ENCODE assay signal across 26 mouse cellular contexts in genomic region chr10:127269884-127270283, GRCm38 (mm10). TPM values are rescaled to one million over a fixed set of nuclear protein-coding genes. Genes with fewer than 3 reads are reported as not detected.
A peak's percentile ranks its signal among the peaks of the same experiment; 100 is the strongest.
DNase-seq lines count a peak whose midpoint lies in the region; ATAC-seq and TF ChIP-seq lines count a peak whose summit lies in the region.
"Had no signal": no experiment of that assay in that cellular context is flagged by ENCODE, and none has a peak within 500 bp of the region (broad histone marks: within the 10 kb centered on the region; RNA-seq: fewer than 3 reads in every experiment).

No protein-coding gene starts in this region.

- no peak for TF ChIP-seq EP300 in liver, postnatal 0 days (IDR thresholded peaks at IDR 0.05; ENCODE audit: low read depth)

- no peak for TF ChIP-seq CTCF in liver, postnatal 0 days (IDR thresholded peaks at IDR 0.05; ENCODE audit: low read depth)
- TF ChIP-seq CTCF in E14TG2a.4 (conservative IDR thresholded peaks at IDR 0.05; ENCODE audit: low read length) = no peak

- 88% methylated on average over 4 of the region's 4 CpGs for WGBS in heart, embryonic 11.5 days (ENCODE audit: insufficient replicate concordance)
- 58% methylated on average over 4 of the region's 4 CpGs for WGBS in liver, embryonic 12.5 days (ENCODE audit: insufficient replicate concordance)
- WGBS in liver, postnatal 0 days (ENCODE audit: insufficient replicate concordance) = 76% methylated on average over 4 of the region's 4 CpGs

- no peaks in the 10 kb centered on the region for H3K27me3 ChIP-seq in heart, embryonic 11.5 days (ENCODE audit: control insufficient read depth, insufficient read depth, low read length)
- no peaks in the 10 kb centered on the region for H3K27me3 ChIP-seq in liver, embryonic 12.5 days (replicated peaks)
- no peaks in the 10 kb centered on the region for H3K27me3 ChIP-seq in liver, postnatal 0 days (ENCODE audit: insufficient read depth, low read length)
- H3K27me3 ChIP-seq in E14TG2a.4 (ENCODE audit: insufficient read depth, low read length) = no peaks in the 10 kb centered on the region
- H3K27me3 ChIP-seq: embryonic facial prominence, embryonic 15.5 days; intestine, embryonic 15.5 days; Patski; stomach, embryonic 15.5 days had no signal

- DNase-seq in heart, adult 8-10 months (ENCODE audit: low spot score) = no peak
- no peak for DNase-seq in liver, postnatal 0 days
- peak; percentile 50 for DNase-seq in MN1 (ENCODE audit: low spot score)
- DNase-seq in testis, postnatal 10 days (ENCODE audit: low spot score) = no peak
- DNase-seq in cerebellum, adult 18-20 months = no peak
- DNase-seq: adrenal gland, postnatal 25 days; cerebellum, adult 11-12 months; cerebellum, postnatal 25 days; gastrocnemius, postnatal 10 days; heart, adult 18-20 months; heart, postnatal 4 days; kidney, adult 9 months; kidney, postnatal 25 days; layer of hippocampus, adult 9-11 months; lung, postnatal 10 days; right cerebral cortex, postnatal 25 days had no signal

- no peak overlapping the region for H3K27ac ChIP-seq in heart, embryonic 11.5 days (ENCODE audit: low read depth, low read length)
- peak overlapping the region; percentile 32; the same call in 1 of the 2 replicates for H3K27ac ChIP-seq in liver, embryonic 12.5 days
- no peak overlapping the region for H3K27ac ChIP-seq in liver, postnatal 0 days (ENCODE audit: low read depth)
- H3K27ac ChIP-seq: embryonic facial prominence, embryonic 15.5 days; heart, embryonic 15.5 days; intestine, embryonic 15.5 days; liver, embryonic 15.5 days; stomach, embryonic 15.5 days had no signal

- H3K36me3 ChIP-seq in heart, embryonic 11.5 days (ENCODE audit: control insufficient read depth, insufficient read depth, low read length) = peaks cover 11% of the 10 kb centered on the region
- peaks cover 68% of the 10 kb centered on the region for H3K36me3 ChIP-seq in liver, embryonic 12.5 days
- peaks cover 44% of the 10 kb centered on the region for H3K36me3 ChIP-seq in liver, postnatal 0 days (replicated peaks; ENCODE audit: insufficient read depth, low read length)
- peaks cover 72% of the 10 kb centered on the region for H3K36me3 ChIP-seq in E14TG2a.4 (ENCODE audit: insufficient read depth, low read length)

- no peak for ATAC-seq in heart, embryonic 11.5 days (replicated peaks; ENCODE audit: insufficient number of reproducible peaks, low FRiP score, low TSS enrichment)
- no peak for ATAC-seq in liver, embryonic 12.5 days
- no peak for ATAC-seq in liver, postnatal 0 days
- ATAC-seq: intestine, embryonic 15.5 days; Patski had no signal

- H3K4me3 ChIP-seq in heart, embryonic 11.5 days (ENCODE audit: low read depth, low read length) = no peak overlapping the region
- no peak overlapping the region for H3K4me3 ChIP-seq in liver, embryonic 12.5 days
- no peak overlapping the region for H3K4me3 ChIP-seq in liver, postnatal 0 days (ENCODE audit: low read depth, low read length)
- H3K4me3 ChIP-seq in E14TG2a.4 (replicated peaks; ENCODE audit: low read length) = peak overlapping the region; percentile 56
- H3K4me3 ChIP-seq: embryonic facial prominence, embryonic 15.5 days; heart, embryonic 15.5 days; intestine, embryonic 15.5 days; liver, embryonic 15.5 days; stomach, embryonic 15.5 days had no signal

- H3K4me1 ChIP-seq in heart, embryonic 11.5 days (ENCODE audit: control insufficient read depth, insufficient read depth, low read length) = peaks cover 13% of the 10 kb centered on the region
- peaks cover 60% of the 10 kb centered on the region for H3K4me1 ChIP-seq in liver, embryonic 12.5 days
- H3K4me1 ChIP-seq in liver, postnatal 0 days (ENCODE audit: insufficient read depth) = peaks cover 16% of the 10 kb centered on the region
- H3K4me1 ChIP-seq in E14TG2a.4 (replicated peaks; ENCODE audit: low read depth, low read length) = peaks cover 93% of the 10 kb centered on the region

- no peak overlapping the region for H3K9ac ChIP-seq in heart, embryonic 11.5 days (ENCODE audit: low read depth, low read length)
- no peak overlapping the region for H3K9ac ChIP-seq in liver, embryonic 12.5 days
- no peak overlapping the region for H3K9ac ChIP-seq in liver, postnatal 0 days (replicated peaks)
- H3K9ac ChIP-seq: embryonic facial prominence, embryonic 15.5 days; heart, embryonic 15.5 days; intestine, embryonic 15.5 days; liver, embryonic 15.5 days; stomach, embryonic 15.5 days had no signal

- no peaks in the 10 kb centered on the region for H3K9me3 ChIP-seq in heart, embryonic 11.5 days (replicated peaks; ENCODE audit: control insufficient read depth, low read length)
- no peaks in the 10 kb centered on the region for H3K9me3 ChIP-seq in liver, embryonic 12.5 days (replicated peaks)
- no peaks in the 10 kb centered on the region for H3K9me3 ChIP-seq in liver, postnatal 0 days (ENCODE audit: low read length)
- H3K9me3 ChIP-seq in E14TG2a.4 (ENCODE audit: low read length) = no peaks in the 10 kb centered on the region
- H3K9me3 ChIP-seq: embryonic facial prominence, embryonic 15.5 days; heart, embryonic 15.5 days; intestine, embryonic 15.5 days; liver, embryonic 15.5 days; stomach, embryonic 15.5 days had no signal

- 0 out of 2 replicates have a peak overlapping the region, but pooled peaks have one; percentile 12 for H3K4me2 ChIP-seq in heart, embryonic 11.5 days
- H3K4me2 ChIP-seq in liver, embryonic 12.5 days = 0 out of 2 replicates have a peak overlapping the region, but pooled peaks have one; percentile 3
- no peak overlapping the region for H3K4me2 ChIP-seq in liver, postnatal 0 days (ENCODE audit: low read depth, low read length)
- H3K4me2 ChIP-seq: embryonic facial prominence, embryonic 15.5 days; heart, embryonic 15.5 days; intestine, embryonic 15.5 days; liver, embryonic 15.5 days; stomach, embryonic 15.5 days had no signal

RNA-seq across cellular contexts. Expression of gene Dctn2, which starts 3.7 kb away (rescaled TPM):
- polyA plus RNA-seq in heart, embryonic 11.5 days (2014; fragmentation: Nextera tagmentation; extraction: Ambion mirVana) = 135 and 136 TPM in 2 replicates
- total RNA-seq in heart, adult 8-10 months (2022) = 100 to 1,000 TPM; 143 to 151 (median 146) TPM
- polyA plus RNA-seq in liver, embryonic 12.5 days (2016; fragmentation: Nextera tagmentation; extraction: Ambion mirVana) = 95.5 and 96.1 TPM in 2 replicates
- 65.3 and 67.4 TPM in 2 replicates for polyA plus RNA-seq in liver, postnatal 0 days (2015; fragmentation: Nextera tagmentation; extraction: Ambion mirVana)

RNA-seq across cellular contexts. Expression of gene Kif5a, which starts 6.7 kb away (rescaled TPM):
- polyA plus RNA-seq in heart, embryonic 11.5 days (2014; fragmentation: Nextera tagmentation; extraction: Ambion mirVana) = 1.6 TPM in 2 replicates
- total RNA-seq in heart, adult 8-10 months (2022) = 1 to 10 TPM in 2 of 4 experiments, under 1 TPM in 2; 0.54 to 1.6 (median 1.2) TPM
- polyA plus RNA-seq in liver, embryonic 12.5 days (2016; fragmentation: Nextera tagmentation; extraction: Ambion mirVana) = 0.08 and 0.12 TPM in 2 replicates
- 0.06 TPM in 2 replicates for polyA plus RNA-seq in liver, postnatal 0 days (2015; fragmentation: Nextera tagmentation; extraction: Ambion mirVana)
- total RNA-seq: neutrophil, adult 5-6 weeks had no signal

RNA-seq across cellular contexts. Expression of gene Mbd6, which starts 18.9 kb away (rescaled TPM):
- polyA plus RNA-seq in heart, embryonic 11.5 days (2014; fragmentation: Nextera tagmentation; extraction: Ambion mirVana) = 13.6 and 15.1 TPM in 2 replicates
- total RNA-seq in heart, adult 8-10 months (2022) = 10 to 100 TPM; 17.6 to 25.5 (median 19.5) TPM
- polyA plus RNA-seq in liver, embryonic 12.5 days (2016; fragmentation: Nextera tagmentation; extraction: Ambion mirVana) = 8.5 and 9.8 TPM in 2 replicates
- polyA plus RNA-seq in liver, postnatal 0 days (2015; fragmentation: Nextera tagmentation; extraction: Ambion mirVana) = 5.3 and 5.7 TPM in 2 replicates

RNA-seq across cellular contexts. Expression of gene Mars, which starts 41.7 kb away (rescaled TPM):
- 104 and 105 TPM in 2 replicates for polyA plus RNA-seq in heart, embryonic 11.5 days (2014; fragmentation: Nextera tagmentation; extraction: Ambion mirVana)
- total RNA-seq in heart, adult 8-10 months (2022) = 10 to 100 TPM; 42.1 to 48.8 (median 45.4) TPM
- 192 and 193 TPM in 2 replicates for polyA plus RNA-seq in liver, embryonic 12.5 days (2016; fragmentation: Nextera tagmentation; extraction: Ambion mirVana)
- polyA plus RNA-seq in liver, postnatal 0 days (2015; fragmentation: Nextera tagmentation; extraction: Ambion mirVana) = 51.3 and 62.3 TPM in 2 replicates

RNA-seq across cellular contexts. Expression of gene Arhgap9, which starts 51.9 kb away (rescaled TPM):
- 1.7 TPM in 2 replicates for polyA plus RNA-seq in heart, embryonic 11.5 days (2014; fragmentation: Nextera tagmentation; extraction: Ambion mirVana)
- 1 to 10 TPM; 1.5 to 3.2 (median 3.0) TPM for total RNA-seq in heart, adult 8-10 months (2022)
- 15.9 and 16.9 TPM in 2 replicates for polyA plus RNA-seq in liver, embryonic 12.5 days (2016; fragmentation: Nextera tagmentation; extraction: Ambion mirVana)
- polyA plus RNA-seq in liver, postnatal 0 days (2015; fragmentation: Nextera tagmentation; extraction: Ambion mirVana) = 13.5 and 14.8 TPM in 2 replicates
- polyA plus RNA-seq: Patski had no signal
